Mouse (Mus musculus) lung, adult 2 months (tissue): ENCODE results near the gene Coa7.

Experiments used
- CTCF ChIP-seq: fragments of 200-500 bp; IDR thresholded peaks from 2 replicates; pipeline ENCODE4 v1.5.1; 2011; ENCODE audit warnings: mild to moderate bottlenecking, low read length, control low read depth; ENCODE audit not compliant: insufficient read depth
- POLR2A ChIP-seq: fragments of 200-500 bp; IDR thresholded peaks from 2 replicates; pipeline ENCODE4 v1.6.1; 2011; ENCODE audit warnings: low read depth, mild to moderate bottlenecking, control low read depth, low read length, borderline replicate concordance; ENCODE audit errors: extremely low read depth

DNA sequence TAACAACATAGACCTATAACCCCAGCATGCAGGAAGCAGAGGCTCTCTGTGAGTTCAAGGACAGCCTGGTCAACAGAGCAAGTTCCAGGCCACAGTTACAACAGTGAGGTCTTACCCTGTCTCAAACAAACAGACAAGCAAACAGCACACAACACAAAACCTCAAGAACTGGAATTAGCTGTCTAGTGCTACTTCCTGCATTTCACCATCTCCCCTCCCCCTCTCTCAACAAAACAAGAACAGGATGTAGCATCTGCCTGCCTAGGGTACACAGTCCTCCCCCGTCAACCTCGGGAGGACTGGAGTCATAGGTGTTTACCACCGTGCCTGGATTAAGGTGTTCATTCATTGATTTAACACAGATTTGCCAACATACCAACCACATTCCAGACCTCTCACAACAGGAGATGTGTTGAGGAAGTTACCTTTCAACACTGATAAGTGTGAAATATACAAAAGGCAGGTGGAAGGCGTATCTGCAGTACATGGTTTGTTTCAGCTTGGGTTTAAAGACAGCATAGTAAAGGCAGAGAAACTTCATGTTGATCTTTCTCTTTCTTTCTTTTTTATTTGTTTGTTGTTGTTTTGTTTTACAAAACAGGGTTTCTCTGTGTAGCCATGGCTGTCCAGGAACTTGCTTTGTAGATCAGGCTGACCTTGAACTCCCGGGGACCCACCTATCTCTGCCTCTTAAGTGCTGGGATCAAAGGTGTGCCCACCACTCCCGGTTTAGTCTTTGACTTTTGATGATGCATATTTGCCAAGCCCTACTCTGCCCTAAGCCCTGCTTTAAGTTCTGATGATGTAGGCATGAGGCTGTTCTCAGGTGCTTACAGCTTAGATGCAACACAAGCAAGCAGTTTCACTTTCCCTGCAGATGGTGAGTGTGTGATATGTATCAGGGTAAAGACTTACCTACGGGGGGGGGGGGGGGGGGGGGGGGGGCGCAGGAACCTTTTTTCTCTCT lies 9.0 kb upstream of the Coa7 start:
- TF ChIP-seq CTCF (no peak), POLR2A (no peak)
